Comparison of ENCODE assay signal across 1 mouse cellular context in the genomic region with DNA sequence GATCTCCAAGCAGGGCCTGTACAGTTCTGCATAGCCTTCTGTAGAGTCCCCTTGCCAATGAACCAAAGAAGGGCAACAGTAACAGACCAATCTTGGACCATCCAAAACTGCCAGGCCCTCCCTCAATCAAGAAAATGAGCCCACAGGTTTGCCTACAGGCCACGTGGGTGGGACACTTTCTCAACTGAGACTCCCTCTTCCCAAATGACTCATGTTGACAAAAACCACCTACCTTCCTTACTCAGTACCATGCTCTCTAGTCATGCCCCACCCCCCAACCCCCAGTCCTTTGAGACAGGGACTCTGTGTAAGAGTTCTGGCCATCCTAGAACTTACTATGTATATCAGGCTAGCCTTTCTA.
TF ChIP-seq lines count a peak whose summit lies in the region.

No protein-coding gene starts in this region.

TF ChIP-seq in CH12.LX, 34 proteins besides CTCF, POLR2A, EP300 and RAD21 (continued from another document):
- TF ChIP-seq UBTF (IDR thresholded peaks at IDR 0.05; ENCODE audit: low read depth, low read length) = no peak
- TF ChIP-seq MAX (IDR thresholded peaks at IDR 0.05; ENCODE audit: low read length) = peak; percentile 95
- TF ChIP-seq PAX5 (IDR thresholded peaks at IDR 0.05; ENCODE audit: low read length) = no peak
- peak; percentile 95 for TF ChIP-seq MYC (IDR thresholded peaks at IDR 0.05; ENCODE audit: low read depth, low read length)
- TF ChIP-seq ELF1 (IDR thresholded peaks at IDR 0.05; ENCODE audit: low read depth, low read length) = no peak
- TF ChIP-seq BHLHE40 (IDR thresholded peaks at IDR 0.05; ENCODE audit: low read depth, low read length) = peak; percentile 43
- peak; percentile 63 for TF ChIP-seq USF1 (IDR thresholded peaks at IDR 0.05; ENCODE audit: low read depth, low read length)
- no peak for TF ChIP-seq KAT2A (IDR thresholded peaks at IDR 0.05; ENCODE audit: insufficient replicate concordance, low read length)
- TF ChIP-seq TCF12 (IDR thresholded peaks at IDR 0.05; ENCODE audit: low read depth, low read length) = no peak
- TF ChIP-seq SMC3 (IDR thresholded peaks at IDR 0.05; ENCODE audit: low read depth, low read length) = no peak
- TF ChIP-seq MXI1 (IDR thresholded peaks at IDR 0.05; ENCODE audit: low read depth, low read length) = peak; percentile 94
- TF ChIP-seq ZNF384 (IDR thresholded peaks at IDR 0.05; ENCODE audit: low read depth, low read length) = no peak
- no peak for TF ChIP-seq POLR2AphosphoS2 (IDR thresholded peaks at IDR 0.05; ENCODE audit: low read depth, low read length)
- TF ChIP-seq SIN3A (IDR thresholded peaks at IDR 0.05; ENCODE audit: low read length) = peak; percentile 69
- TF ChIP-seq IRF4 (IDR thresholded peaks at IDR 0.05; ENCODE audit: low read depth, low read length) = peak; percentile 84
- no peak for TF ChIP-seq GABPA (IDR thresholded peaks at IDR 0.05; ENCODE audit: insufficient replicate concordance, low read depth, low read length)
- no peak for TF ChIP-seq ZC3H11A (IDR thresholded peaks at IDR 0.05; ENCODE audit: low read depth, low read length)
- TF ChIP-seq USF2 (conservative IDR thresholded peaks at IDR 0.05; ENCODE audit: low read depth, low read length) = peak; percentile 55
- peak; percentile 76 for TF ChIP-seq CHD2 (IDR thresholded peaks at IDR 0.05; ENCODE audit: low read length)
- no peak for TF ChIP-seq TBP (conservative IDR thresholded peaks at IDR 0.05; ENCODE audit: low read depth, low read length)
